Mouse (Mus musculus) hindbrain, embryonic 16.5 days (tissue): Measurements from ENCODE around the gene Galnt3. TPM values are rescaled to one million over a fixed set of nuclear protein-coding genes. Genes with fewer than 3 reads are reported as not detected.
A peak's percentile ranks its signal among the peaks of the same experiment; 100 is the strongest.

Experiments
- ATAC-seq: fragments of 200-750 bp; cut with Nextera tagmentation; 2 replicates; pipeline ENCODE4 v1.8.0; 2017; ENCODE audit warnings: moderate TSS enrichment, moderate library complexity
- H3K27ac ChIP-seq: fragments of 300-500 bp; sonication (generic); 2 replicates; pipeline ENCODE4 v1.5.1; 2014; ENCODE audit warnings: low read depth, mild to moderate bottlenecking, control low read depth, low read length, moderate library complexity
- H3K27me3 ChIP-seq: fragments of 300-500 bp; sonication (generic); replicated peaks from 2 replicates; pipeline ENCODE4 v1.6.1; 2014; ENCODE audit warnings: low read length; ENCODE audit not compliant: control insufficient read depth, insufficient read depth
- H3K36me3 ChIP-seq: fragments of 300-500 bp; sonication (generic); 2 replicates; pipeline ENCODE4 v1.6.1; 2014; ENCODE audit warnings: mild to moderate bottlenecking, low read length, moderate library complexity, mixed read lengths; ENCODE audit not compliant: control insufficient read depth, insufficient read depth
- H3K4me1 ChIP-seq: fragments of 300-500 bp; sonication (generic); 2 replicates; pipeline ENCODE4 v1.6.1; 2014; ENCODE audit warnings: low read depth, low read length; ENCODE audit not compliant: control insufficient read depth, insufficient read depth
- H3K4me2 ChIP-seq: fragments of 300-500 bp; sonication (generic); 2 replicates; pipeline ENCODE4 v1.6.1; 2014; ENCODE audit warnings: mild to moderate bottlenecking, low read length, control low read depth, moderate library complexity
- H3K4me3 ChIP-seq: fragments of 300-500 bp; sonication (generic); 2 replicates; pipeline ENCODE4 v1.5.1; 2014; ENCODE audit warnings: mild to moderate bottlenecking, low read length, control low read depth, moderate library complexity
- H3K9ac ChIP-seq: fragments of 300-500 bp; sonication (generic); 2 replicates; pipeline ENCODE4 v1.6.1; 2014; ENCODE audit warnings: low read depth, mild to moderate bottlenecking, control low read depth, low read length, moderate library complexity
- H3K9me3 ChIP-seq: fragments of 300-500 bp; sonication (generic); 2 replicates; pipeline ENCODE4 v1.6.1; 2014; ENCODE audit warnings: mild to moderate bottlenecking, low read length, moderate library complexity; ENCODE audit not compliant: control insufficient read depth
- WGBS: fragments of 180-500 bp; shearing (Covaris S2); extraction: QIAGEN DNeasy Blood & Tissue Kit; methylation state at CpG from one replicate; pipeline ENCODE4 v1.1.7; 2014; 5-methylcytosine and 5-hydroxymethylcytosine counted together
- polyA plus RNA-seq: library from polyadenylated mRNA; unstranded; fragments of >200 nt; fragmentation: Nextera tagmentation; extraction: Ambion mirVana; gene quantifications from 2 replicates; pipeline ENCODE4 v1.2.1, GENCODE M21; 2015

The Galnt3 gene
- 0.85 and 1.0 TPM in 2 replicates for polyA plus RNA-seq

- H3K4me2 ChIP-seq = peak within 1 kb of the TSS; percentile 100
- H3K4me1 ChIP-seq = peaks cover 10% of the 10 kb centered on the region
- peak within 1 kb of the TSS; percentile 76 for H3K9ac ChIP-seq
- H3K9me3 ChIP-seq = no peaks in the 10 kb centered on the region
- peaks cover 4% of the 10 kb centered on the region; the same call in 1 of the 2 replicates for H3K27me3 ChIP-seq
- under 1% methylated on average over 41 of the region's 74 CpGs for WGBS
- peak; percentile 74 for ATAC-seq
- H3K4me3 ChIP-seq = peak within 1 kb of the TSS; percentile 83
- H3K27ac ChIP-seq = no peak within 1 kb of the TSS
- H3K36me3 ChIP-seq = no peaks in the 10 kb centered on the region
Observed at GRCm38 (mm10) chr2:66124591-66125271, at the start of gene Galnt3. Gene Galnt3, minus strand, starts transcription at chr2:66124994.

DNA sequence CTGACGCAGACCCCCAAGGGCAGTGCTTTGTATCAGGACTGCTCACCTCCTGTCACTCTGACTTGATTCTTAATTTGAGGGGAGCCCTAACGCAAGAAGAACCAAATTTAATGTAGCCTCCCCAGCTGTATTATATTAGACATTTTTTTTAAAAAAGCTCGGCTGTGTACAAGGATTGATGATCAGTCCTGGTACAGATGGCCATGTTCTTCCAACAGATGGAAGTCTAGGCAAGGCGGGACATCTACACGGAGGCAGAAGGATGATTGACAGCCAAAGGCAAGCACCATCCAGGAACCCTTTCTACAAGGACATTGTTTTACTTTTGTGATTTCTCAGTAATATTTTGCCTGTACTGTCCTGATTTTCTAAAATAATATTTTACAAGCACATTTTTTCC lies 48.3 kb upstream of the Galnt3 start:
- Histone ChIP-seq H3K27ac (no peak overlapping the region), H3K4me2 (no peak overlapping the region), H3K36me3 (no peaks in the 10 kb centered on the region), H3K9me3 (no peaks in the 10 kb centered on the region), H3K9ac (no peak overlapping the region), H3K27me3 (no peaks in the 10 kb centered on the region), H3K4me3 (no peak overlapping the region), H3K4me1 (peaks cover 12% of the 10 kb centered on the region)
- WGBS = 61% methylated on average over 5 of the region's 5 CpGs
- no peak; the same call in 1 of the 2 replicates for ATAC-seq

DNA sequence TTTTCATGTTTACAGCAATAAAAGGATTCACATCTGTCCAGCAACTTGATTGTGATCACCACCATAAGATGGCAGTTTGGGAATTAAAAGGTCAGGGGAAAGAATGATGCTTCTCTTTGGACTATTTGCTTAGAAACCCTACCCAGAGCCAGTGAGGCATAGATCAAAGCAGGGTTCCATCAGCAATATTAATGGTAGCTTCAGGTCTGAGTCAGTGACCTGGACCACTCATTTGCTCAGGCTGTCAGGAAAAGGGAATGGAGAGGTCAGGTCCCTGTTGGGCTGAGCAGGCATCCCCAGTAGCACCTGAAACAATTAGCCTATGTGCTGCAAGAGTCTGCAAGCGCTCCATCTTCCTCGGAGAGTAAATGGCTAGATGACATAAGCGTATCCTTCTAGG lies 46.8 kb upstream of the Galnt3 start:
- Histone ChIP-seq H3K36me3 (no peaks in the 10 kb centered on the region), H3K27me3 (no peaks in the 10 kb centered on the region), H3K4me1 (no peaks in the 10 kb centered on the region), H3K4me3 (no peak overlapping the region), H3K4me2 (no peak overlapping the region), H3K9me3 (no peaks in the 10 kb centered on the region), H3K27ac (no peak overlapping the region), H3K9ac (no peak overlapping the region)
- WGBS = 90% methylated on average over 3 of the region's 3 CpGs
- no peak for ATAC-seq

GRCm38 (mm10) chr2:66170721-66171120 lies 45.9 kb upstream of the Galnt3 start:
- H3K36me3 ChIP-seq = no peaks in the 10 kb centered on the region
- H3K9ac ChIP-seq = no peak overlapping the region
- no peak overlapping the region for H3K4me2 ChIP-seq
- no peaks in the 10 kb centered on the region for H3K27me3 ChIP-seq
- 74% methylated on average over 11 of the region's 11 CpGs for WGBS
- ATAC-seq = no peak
- no peaks in the 10 kb centered on the region for H3K4me1 ChIP-seq
- H3K27ac ChIP-seq = no peak overlapping the region
- H3K9me3 ChIP-seq = no peaks in the 10 kb centered on the region
- no peak overlapping the region for H3K4me3 ChIP-seq

- Histone ChIP-seq H3K36me3 (no peaks in the 10 kb centered on the region), H3K9ac (no peak overlapping the region), H3K4me3 (no peak overlapping the region), H3K9me3 (no peaks in the 10 kb centered on the region), H3K27ac (no peak overlapping the region), H3K27me3 (no peaks in the 10 kb centered on the region), H3K4me1 (no peaks in the 10 kb centered on the region), H3K4me2 (no peak overlapping the region)
- no peak for ATAC-seq
- WGBS = 97% methylated on average over 8 of the region's 8 CpGs
Observed at GRCm38 (mm10) chr2:66165025-66165424, 40.2 kb upstream of the Galnt3 start.

- H3K4me3 ChIP-seq = no peak overlapping the region
- no peak overlapping the region for H3K27ac ChIP-seq
- no peaks in the 10 kb centered on the region for H3K27me3 ChIP-seq
- no peaks in the 10 kb centered on the region; the same call in 1 of the 2 replicates for H3K4me1 ChIP-seq
- H3K9ac ChIP-seq = no peak overlapping the region
- 61% methylated on average over 7 of the region's 7 CpGs for WGBS
- H3K36me3 ChIP-seq = no peaks in the 10 kb centered on the region
- H3K4me2 ChIP-seq = no peak overlapping the region
- H3K9me3 ChIP-seq = no peaks in the 10 kb centered on the region
- peak; percentile 81 for ATAC-seq
Observed at GRCm38 (mm10) chr2:66158140-66158915, 33.5 kb upstream of the Galnt3 start.

- no peak overlapping the region for H3K4me2 ChIP-seq
- H3K27me3 ChIP-seq = no peaks in the 10 kb centered on the region
- no peak overlapping the region for H3K9ac ChIP-seq
- ATAC-seq = no peak
- no peaks in the 10 kb centered on the region for H3K9me3 ChIP-seq
- H3K27ac ChIP-seq = no peak overlapping the region
- H3K4me3 ChIP-seq = no peak overlapping the region
- H3K36me3 ChIP-seq = no peaks in the 10 kb centered on the region
- WGBS = 76% methylated on average over 2 of the region's 2 CpGs
- H3K4me1 ChIP-seq = no peaks in the 10 kb centered on the region
Observed at GRCm38 (mm10) chr2:66151436-66151835, 26.6 kb upstream of the Galnt3 start.

GRCm38 (mm10) chr2:66150531-66150930 lies 25.7 kb upstream of the Galnt3 start:
- H3K4me1 ChIP-seq = no peaks in the 10 kb centered on the region
- H3K4me2 ChIP-seq = no peak overlapping the region
- 82% methylated on average over 3 of the region's 3 CpGs for WGBS
- no peak overlapping the region for H3K4me3 ChIP-seq
- H3K36me3 ChIP-seq = no peaks in the 10 kb centered on the region
- H3K27ac ChIP-seq = no peak overlapping the region
- H3K9me3 ChIP-seq = no peaks in the 10 kb centered on the region
- no peaks in the 10 kb centered on the region for H3K27me3 ChIP-seq
- no peak for ATAC-seq
- no peak overlapping the region for H3K9ac ChIP-seq

DNA sequence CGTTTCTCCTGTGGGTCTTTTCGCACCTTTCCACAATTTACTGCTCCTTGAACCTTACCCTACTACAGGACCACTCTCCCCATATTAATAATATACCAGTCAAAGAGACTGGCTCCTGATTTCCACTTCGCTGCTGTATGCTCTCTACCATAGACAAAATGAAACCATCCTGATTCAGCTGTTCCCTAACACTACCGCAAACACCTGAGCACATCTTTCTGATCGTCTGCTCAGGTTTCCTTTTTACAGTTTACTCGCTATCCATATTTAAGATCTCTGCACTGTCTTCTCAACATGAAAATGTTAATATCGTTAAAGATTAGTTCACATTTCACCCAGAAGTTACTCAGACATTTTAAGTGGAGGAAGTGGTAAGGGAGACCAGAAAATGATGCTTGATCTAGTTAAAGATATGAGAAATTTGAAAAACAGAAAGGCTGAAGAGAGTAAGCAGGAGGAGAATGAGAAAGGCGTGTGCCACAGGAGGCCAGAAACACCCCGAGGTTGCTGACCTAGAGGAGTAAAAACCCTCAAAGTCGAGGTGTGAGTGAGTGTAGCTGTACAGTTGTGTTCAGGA lies 23.9 kb upstream of the Galnt3 start:
- H3K9me3 ChIP-seq = no peaks in the 10 kb centered on the region
- no peaks in the 10 kb centered on the region for H3K4me1 ChIP-seq
- no peak overlapping the region for H3K27ac ChIP-seq
- WGBS = 87% methylated on average over 10 of the region's 10 CpGs
- no peak overlapping the region for H3K9ac ChIP-seq
- no peaks in the 10 kb centered on the region for H3K36me3 ChIP-seq
- H3K27me3 ChIP-seq = no peaks in the 10 kb centered on the region
- H3K4me3 ChIP-seq = no peak overlapping the region
- no peak overlapping the region for H3K4me2 ChIP-seq
- ATAC-seq = no peak
